Mouse (Mus musculus) stomach, postnatal 0 days (tissue): ENCODE results near the gene Capns2.
"Not testable (repeated sequence)": the region's sequence is repeated elsewhere in the genome, so short reads cannot be mapped to it uniquely, and the experiment has no call there.

Source experiments
- CTCF ChIP-seq: IDR thresholded peaks from 2 replicates; pipeline ENCODE4 v1.5.1; 2016; ENCODE audit warnings: antibody characterized with exemption, low read depth, mild to moderate bottlenecking, moderate library complexity
- EP300 ChIP-seq: optimal IDR thresholded peaks from 2 replicates; pipeline ENCODE3; 2016; ENCODE audit warnings: antibody characterized with exemption

GRCm38 (mm10) chr8:92892216-92892615, 9.0 kb upstream of the Capns2 start:
- not testable (repeated sequence) for TF ChIP-seq CTCF, EP300
